Comparison of ENCODE assay signal across 11 mouse cellular contexts in genomic region chr8:117526185-117526584, GRCm38 (mm10). TPM values are rescaled to one million over a fixed set of nuclear protein-coding genes. Genes with fewer than 3 reads are reported as not detected.
A peak's percentile ranks its signal among the peaks of the same experiment; 100 is the strongest.
DNase-seq lines count a peak whose midpoint lies in the region; ATAC-seq lines count a peak whose summit lies in the region.
"Had no signal": no experiment of that assay in that cellular context is flagged by ENCODE, and none has a peak within 500 bp of the region (broad histone marks: within the 10 kb centered on the region; RNA-seq: fewer than 3 reads in every experiment).

No protein-coding gene starts in this region.

- DNase-seq in heart, adult 8-10 months (ENCODE audit: low spot score), result no peak
- DNase-seq in B cell, adult 2 months, result peak; percentile 60 to 64
- DNase-seq in testis, postnatal 14 days (ENCODE audit: low spot score), result no peak
- no peak for DNase-seq in adipocyte (ENCODE audit: low spot score)
- DNase-seq: forebrain, postnatal 0 days had no signal

- no peaks in the 10 kb centered on the region for H3K36me3 ChIP-seq in heart, embryonic 11.5 days (ENCODE audit: control insufficient read depth, insufficient read depth, low read length)
- H3K36me3 ChIP-seq in hindbrain, embryonic 16.5 days (ENCODE audit: control insufficient read depth, insufficient read depth, low read length), result no peaks in the 10 kb centered on the region
- H3K36me3 ChIP-seq: hindbrain, embryonic 13.5 days had no signal

- no peaks in the 10 kb centered on the region for H3K27me3 ChIP-seq in heart, embryonic 11.5 days (ENCODE audit: control insufficient read depth, insufficient read depth, low read length)
- no peaks in the 10 kb centered on the region for H3K27me3 ChIP-seq in hindbrain, embryonic 16.5 days (replicated peaks; ENCODE audit: control insufficient read depth, insufficient read depth, low read length)
- H3K27me3 ChIP-seq: hindbrain, embryonic 13.5 days had no signal

- H3K27ac ChIP-seq in heart, embryonic 11.5 days (ENCODE audit: low read depth, low read length), result no peak overlapping the region
- H3K27ac ChIP-seq in hindbrain, embryonic 16.5 days (ENCODE audit: low read depth, low read length), result no peak overlapping the region
- H3K27ac ChIP-seq: hindbrain, embryonic 13.5 days; left cerebral cortex, adult 2 months had no signal

- H3K4me2 ChIP-seq in heart, embryonic 11.5 days, result no peak overlapping the region
- H3K4me2 ChIP-seq in hindbrain, embryonic 16.5 days (ENCODE audit: low read length), result no peak overlapping the region
- H3K4me2 ChIP-seq: hindbrain, embryonic 13.5 days had no signal

- 0 out of 2 replicates have a peak, but pooled peaks have one; percentile 24 for ATAC-seq in heart, embryonic 11.5 days (replicated peaks; ENCODE audit: insufficient number of reproducible peaks, low FRiP score, low TSS enrichment)
- peak; percentile 95 to 97 for ATAC-seq in hematopoietic stem cell, adult 5-6 weeks (replicated peaks in 1 of 2; ENCODE audit: insufficient read depth in 1 of 2, low FRiP score in 2 of 2, low TSS enrichment in 1 of 2, low read depth in 1 of 2, poor library complexity in 2 of 2, severe bottlenecking in 2 of 2)
- ATAC-seq in megakaryocyte, adult 5-6 weeks (ENCODE audit: poor library complexity, severe bottlenecking), result peak; percentile 96
- ATAC-seq in hindbrain, embryonic 16.5 days, result no peak
- ATAC-seq: forebrain, postnatal 0 days had no signal

- no peaks in the 10 kb centered on the region for H3K9me3 ChIP-seq in heart, embryonic 11.5 days (replicated peaks; ENCODE audit: control insufficient read depth, low read length)
- H3K9me3 ChIP-seq in hindbrain, embryonic 16.5 days (ENCODE audit: control insufficient read depth, low read length), result no peaks in the 10 kb centered on the region
- H3K9me3 ChIP-seq: hindbrain, embryonic 13.5 days had no signal

- WGBS in heart, embryonic 11.5 days (ENCODE audit: insufficient replicate concordance), result 31% methylated on average over 2 of the region's 2 CpGs
- WGBS in hindbrain, embryonic 16.5 days, result 47% methylated on average over 2 of the region's 2 CpGs

- H3K9ac ChIP-seq in heart, embryonic 11.5 days (ENCODE audit: low read depth, low read length), result no peak overlapping the region
- no peak overlapping the region for H3K9ac ChIP-seq in hindbrain, embryonic 16.5 days (ENCODE audit: low read depth, low read length)
- H3K9ac ChIP-seq: forebrain, postnatal 0 days; hindbrain, embryonic 13.5 days had no signal

- H3K4me1 ChIP-seq in heart, embryonic 11.5 days (ENCODE audit: control insufficient read depth, insufficient read depth, low read length), result peaks cover 10% of the 10 kb centered on the region
- H3K4me1 ChIP-seq in hindbrain, embryonic 16.5 days (ENCODE audit: control insufficient read depth, insufficient read depth, low read depth, low read length), result no peaks in the 10 kb centered on the region

- H3K4me3 ChIP-seq in heart, embryonic 11.5 days (ENCODE audit: low read depth, low read length), result no peak overlapping the region
- H3K4me3 ChIP-seq in hindbrain, embryonic 16.5 days (ENCODE audit: low read length), result no peak overlapping the region
- H3K4me3 ChIP-seq: hindbrain, embryonic 13.5 days; left cerebral cortex, adult 2 months had no signal

RNA-seq across cellular contexts. Expression of gene Plcg2, which starts 28.1 kb away (rescaled TPM):
- polyA plus RNA-seq in heart, embryonic 11.5 days (2014; fragmentation: Nextera tagmentation; extraction: Ambion mirVana), result 4.7 and 6.7 TPM in 2 replicates
- total RNA-seq in heart, adult 8-10 months (2022), result 10 to 100 TPM in 1 of 4 experiments, 1 to 10 TPM in 3; 5.3 to 10.4 (median 7.5) TPM
- 121 and 137 TPM in 2 replicates for total RNA-seq in hematopoietic stem cell, adult 5-6 weeks (2017)
- total RNA-seq in megakaryocyte, adult 5-6 weeks (2015), result 104 and 105 TPM in 2 replicates
- 164 and 180 TPM in 2 replicates for total RNA-seq in megakaryocyte, adult 5-6 weeks (2017)
- polyA plus RNA-seq in hindbrain, embryonic 16.5 days (2015; fragmentation: Nextera tagmentation; extraction: Ambion mirVana), result 1.3 and 1.5 TPM in 2 replicates

Comparison
In these comparisons a context has a peak if more than half of its experiments do, and no peak if none do; other contexts are left out.
1. DNase-seq: peak in B cell, adult 2 months (2 of 2); none in heart, adult 8-10 months (single experiment), testis, postnatal 14 days (single experiment) and adipocyte (single experiment).
2. RNA of gene Plcg2, which starts 28.1 kb away (total RNA-seq): 104 to 180 TPM in megakaryocyte, adult 5-6 weeks and 121 to 137 TPM in hematopoietic stem cell, adult 5-6 weeks; 5.3 to 10.4 TPM in heart, adult 8-10 months; every median in the first group is over 4 times any median in the second.